Mouse (Mus musculus): ENCODE measurements at regions not wholly inside any gene's neighbourhood (a gene's known extent, or its start where the extent isn't known, plus 50 kb on each side); places are given as distances from the start of the nearest gene placed in this dataset.

GRCm38 (mm10) chr8:12207412-12207811 is 71.2 kb upstream of the A230072I06Rik start:
- no peak for ATAC-seq (ENCODE audit: insufficient number of reproducible peaks, low FRiP score, low TSS enrichment)

GRCm38 (mm10) chr8:12213774-12214173 is 64.8 kb upstream of the A230072I06Rik start:
- no peak for ATAC-seq (ENCODE audit: insufficient number of reproducible peaks, low FRiP score, low TSS enrichment)

GRCm38 (mm10) chr8:12214205-12215019 is 64.2 kb upstream of the A230072I06Rik start:
- ATAC-seq (ENCODE audit: insufficient number of reproducible peaks, low FRiP score, low TSS enrichment) = no peak

- ATAC-seq (ENCODE audit: insufficient number of reproducible peaks, low FRiP score, low TSS enrichment) = no peak
Measured at GRCm38 (mm10) chr8:12221506-12221905, 57.1 kb upstream of the A230072I06Rik start.

- ATAC-seq (ENCODE audit: insufficient number of reproducible peaks, low FRiP score, low TSS enrichment) = no peak
Measured at GRCm38 (mm10) chr8:12223376-12223775, 55.2 kb upstream of the A230072I06Rik start.

Data from cerebellum, adult (tissue).